Mouse (Mus musculus) MEL (cell line): ENCODE measurements around the gene Qrich1. TPM values are rescaled to one million over a fixed set of nuclear protein-coding genes. Genes with fewer than 3 reads are reported as not detected.

Source experiments
- DNase-seq: peaks from one replicate; pipeline ENCODE4 v3.0.0; 2011; ENCODE audit warnings: low read depth, low spot score
- H3K27ac ChIP-seq: 2 replicates; pipeline ENCODE4 v1.5.1; 2012; ENCODE audit warnings: low read depth, mild to moderate bottlenecking, control low read depth, low read length, moderate library complexity; ENCODE audit not compliant: control insufficient read depth
- H3K27me3 ChIP-seq, 2 experiments: fragments of 150-350 bp in 1 of 2; sonication (generic) in 1 of 2; 2 replicates each; pipeline ENCODE4 v1.6.1; 2012; ENCODE audit warnings: low read length in 2 of 2, mild to moderate bottlenecking in 2 of 2, improper control_type of control experiment in 1 of 2, moderate library complexity in 1 of 2; ENCODE audit not compliant: insufficient read depth in 2 of 2, control insufficient read depth in 1 of 2
- H3K36me3 ChIP-seq, 2 experiments: 2 replicates each; pipeline ENCODE4 v1.6.1; 2012 to 2014; ENCODE audit warnings: low read length in 2 of 2, improper control_type of control experiment in 1 of 2, inconsistent platforms in 1 of 2, mild to moderate bottlenecking in 1 of 2; ENCODE audit not compliant: insufficient read depth in 2 of 2, control insufficient read depth in 1 of 2
- H3K4me1 ChIP-seq, 2 experiments: fragments of 150-350 bp in 1 of 2; sonication (generic) in 1 of 2; 2 replicates each; pipeline ENCODE4 v1.6.1; 2012; ENCODE audit warnings: low read length in 2 of 2, improper control_type of control experiment in 1 of 2, mild to moderate bottlenecking in 1 of 2; ENCODE audit not compliant: insufficient read depth in 2 of 2, control insufficient read depth in 1 of 2
- H3K4me3 ChIP-seq, 2 experiments: fragments of 150-350 bp in 1 of 2; sonication (generic) in 1 of 2; 2 replicates each; pipeline ENCODE4 v1.5.1; 2012; ENCODE audit warnings: low read depth in 2 of 2, low read length in 2 of 2, mild to moderate bottlenecking in 2 of 2, moderate library complexity in 2 of 2, control low read depth in 1 of 2, improper control_type of control experiment in 1 of 2; ENCODE audit not compliant: control insufficient read depth in 1 of 2, insufficient read depth in 1 of 2
- H3K79me2 ChIP-seq: 2 replicates; pipeline ENCODE4 v1.6.1; 2012; ENCODE audit warnings: mild to moderate bottlenecking, low read length, moderate library complexity; ENCODE audit not compliant: control insufficient read depth, poor library complexity, insufficient read depth
- H3K9ac ChIP-seq: 2 replicates; pipeline ENCODE4 v1.6.1; 2012; ENCODE audit warnings: low read depth, mild to moderate bottlenecking, control low read depth, low read length, moderate library complexity; ENCODE audit not compliant: control insufficient read depth, poor library complexity, severe bottlenecking
- H3K9me3 ChIP-seq: fragments of 150-350 bp; sonication (generic); replicated peaks from 2 replicates; pipeline ENCODE4 v1.6.1; 2012; ENCODE audit warnings: mild to moderate bottlenecking, low read length, improper control_type of control experiment, moderate library complexity; ENCODE audit not compliant: insufficient read depth
- BHLHE40 ChIP-seq: IDR thresholded peaks from 2 replicates; pipeline ENCODE4 v1.6.1; 2012; ENCODE audit warnings: low read depth, mild to moderate bottlenecking, inconsistent platforms, low read length, improper control_type of control experiment, borderline replicate concordance
- CTCF ChIP-seq, 3 experiments: IDR thresholded peaks in 2 of 3; conservative IDR thresholded peaks in 1 of 3; 2 replicates each; pipeline ENCODE4 v1.5.1; 2011 to 2012; ENCODE audit warnings: low read length in 3 of 3, low read depth in 2 of 3, mild to moderate bottlenecking in 2 of 3, improper control_type of control experiment in 1 of 3, inconsistent platforms in 1 of 3, mixed read lengths in 1 of 3, moderate library complexity in 1 of 3; ENCODE audit not compliant: control insufficient read depth in 1 of 3, insufficient read depth in 1 of 3, poor library complexity in 1 of 3, severe bottlenecking in 1 of 3
- ELF1 ChIP-seq: IDR thresholded peaks from 2 replicates; pipeline ENCODE4 v1.6.1; 2014; ENCODE audit warnings: low read depth, mild to moderate bottlenecking, inconsistent platforms, low read length, improper control_type of control experiment, moderate library complexity
- ETS1 ChIP-seq: IDR thresholded peaks from 2 replicates; pipeline ENCODE4 v1.6.1; 2012; ENCODE audit warnings: low read depth, mild to moderate bottlenecking, inconsistent platforms, low read length, improper control_type of control experiment, moderate library complexity
- GABPA ChIP-seq: IDR thresholded peaks from 2 replicates; pipeline ENCODE4 v1.6.1; 2012; ENCODE audit warnings: low read depth, mild to moderate bottlenecking, inconsistent platforms, low read length, improper control_type of control experiment, moderate library complexity
- GATA1 ChIP-seq: IDR thresholded peaks from 2 replicates; pipeline ENCODE4 v1.6.1; 2011; ENCODE audit warnings: low read depth, low read length, improper control_type of control experiment
- HCFC1 ChIP-seq: IDR thresholded peaks from 2 replicates; pipeline ENCODE4 v1.6.1; 2012; ENCODE audit warnings: low read depth, mild to moderate bottlenecking, inconsistent platforms, low read length, improper control_type of control experiment, moderate library complexity
- MAX ChIP-seq: IDR thresholded peaks from 2 replicates; pipeline ENCODE4 v1.6.1; 2011; ENCODE audit warnings: low read length, improper control_type of control experiment
- MEF2A ChIP-seq: IDR thresholded peaks from 2 replicates; pipeline ENCODE4 v1.6.1; 2014; ENCODE audit warnings: low read depth, mild to moderate bottlenecking, inconsistent platforms, low read length, improper control_type of control experiment; ENCODE audit not compliant: poor library complexity, insufficient replicate concordance, severe bottlenecking; ENCODE audit errors: extremely low read depth
- MYB ChIP-seq: IDR thresholded peaks from 2 replicates; pipeline ENCODE4 v1.6.1; 2011; ENCODE audit warnings: mild to moderate bottlenecking, low read depth, low read length, improper control_type of control experiment
- NRF1 ChIP-seq: IDR thresholded peaks from 2 replicates; pipeline ENCODE4 v1.6.1; 2014; ENCODE audit warnings: low read depth, mild to moderate bottlenecking, inconsistent platforms, low read length, improper control_type of control experiment, moderate library complexity; ENCODE audit not compliant: poor library complexity, insufficient read depth, severe bottlenecking
- POLR2A ChIP-seq, 2 experiments: IDR thresholded peaks; 2 replicates each; pipeline ENCODE4 v1.6.1; 2011 to 2012; ENCODE audit warnings: low read length in 2 of 2, mild to moderate bottlenecking in 2 of 2, control low read depth in 1 of 2, improper control_type of control experiment in 1 of 2, low read depth in 1 of 2, moderate library complexity in 1 of 2; ENCODE audit not compliant: control insufficient read depth in 1 of 2, insufficient read depth in 1 of 2, poor library complexity in 1 of 2
- POLR2AphosphoS5 ChIP-seq: IDR thresholded peaks from 2 replicates; pipeline ENCODE4 v1.6.1; 2012; ENCODE audit warnings: low read depth, borderline replicate concordance, mild to moderate bottlenecking, inconsistent platforms, low read length, moderate library complexity, mixed read lengths
- RAD21 ChIP-seq: IDR thresholded peaks from 2 replicates; pipeline ENCODE4 v1.6.1; 2011; ENCODE audit warnings: mild to moderate bottlenecking, low read depth, low read length, improper control_type of control experiment
- SMC3 ChIP-seq: IDR thresholded peaks from 2 replicates; pipeline ENCODE4 v1.6.1; 2011; ENCODE audit warnings: low read depth, low read length, improper control_type of control experiment
- TCF12 ChIP-seq: IDR thresholded peaks from 2 replicates; pipeline ENCODE4 v1.6.1; 2014; ENCODE audit warnings: low read depth, mild to moderate bottlenecking, inconsistent platforms, low read length, improper control_type of control experiment, moderate library complexity
- USF1 ChIP-seq: IDR thresholded peaks from 2 replicates; pipeline ENCODE4 v1.6.1; 2014; ENCODE audit warnings: low read depth, mild to moderate bottlenecking, inconsistent platforms, low read length, improper control_type of control experiment, moderate library complexity
- USF2 ChIP-seq, 2 experiments: IDR thresholded peaks; 2 replicates each; pipeline ENCODE4 v1.6.1; 2011 to 2012; ENCODE audit warnings: improper control_type of control experiment in 2 of 2, low read length in 2 of 2, borderline replicate concordance in 1 of 2, inconsistent platforms in 1 of 2, low read depth in 1 of 2, mild to moderate bottlenecking in 1 of 2; ENCODE audit not compliant: insufficient read depth in 1 of 2
- ZC3H11A ChIP-seq: IDR thresholded peaks from 2 replicates; pipeline ENCODE4 v1.6.1; 2012; ENCODE audit warnings: low read depth, mild to moderate bottlenecking, inconsistent platforms, low read length, improper control_type of control experiment
- ZKSCAN1 ChIP-seq: IDR thresholded peaks from 2 replicates; pipeline ENCODE4 v1.6.1; 2012; ENCODE audit warnings: low read depth, mild to moderate bottlenecking, inconsistent platforms, low read length, improper control_type of control experiment, moderate library complexity
- ZMIZ1 ChIP-seq: IDR thresholded peaks from 2 replicates; pipeline ENCODE4 v1.6.1; 2012; ENCODE audit warnings: low read depth, mild to moderate bottlenecking, inconsistent platforms, low read length, improper control_type of control experiment, moderate library complexity
- ZNF384 ChIP-seq: IDR thresholded peaks from 2 replicates; pipeline ENCODE4 v1.6.1; 2012; ENCODE audit warnings: low read depth, mild to moderate bottlenecking, inconsistent platforms, low read length, improper control_type of control experiment
- polyA plus RNA-seq, 2 experiments: library from polyadenylated mRNA; stranded (reverse) in 1 of 2; unstranded in 1 of 2; fragments of >175 nt in 1 of 2; fragments of >200 nt in 1 of 2; gene quantifications; 2 replicates each; pipeline versions ENCODE4 v1.2.1 to v1.2.4; 2012; ENCODE audit warnings: low replicate concordance in 2 of 2, low read depth in 1 of 2; ENCODE audit not compliant: insufficient read length in 2 of 2, insufficient read depth in 1 of 2, missing spikeins in 1 of 2
- total RNA-seq: library from RNA; depleted of rRNA; stranded (reverse); fragments of 300-350 nt; gene quantifications from 2 replicates; pipeline ENCODE4 v1.2.3, GENCODE M21; 2012

Gene Qrich1
- total and polyA plus RNA-seq, 3 experiments, result 84.5 to 161 (median 126) TPM

DNA sequence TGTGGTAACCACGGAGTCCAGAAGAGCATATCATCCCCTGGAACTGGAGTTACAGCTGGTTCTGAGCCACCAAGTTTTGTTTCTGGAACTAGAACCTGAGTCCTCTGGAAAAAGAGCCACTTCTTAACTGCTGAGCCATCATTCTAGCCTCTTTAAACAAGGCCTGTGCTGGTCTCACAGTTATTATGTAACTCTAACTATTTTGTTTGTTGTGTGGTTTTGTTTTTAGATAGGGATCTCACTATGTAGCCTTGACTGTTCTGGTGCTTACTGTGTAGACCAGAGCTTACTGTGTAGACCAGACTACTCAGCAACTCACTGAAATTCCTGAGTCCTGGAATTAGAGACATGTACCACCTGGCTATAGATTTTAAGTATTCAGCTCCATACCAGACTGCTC is 30.3 kb downstream of the Qrich1 start:
- Histone ChIP-seq H3K27me3 (no peaks in the 10 kb centered on the region), H3K9me3 (no peaks in the 10 kb centered on the region), H3K4me1 (no peaks in the 10 kb centered on the region), H3K36me3 (peaks cover 0 to 55% of the 10 kb centered on the region in 2 experiments; a peak in 3 of 4 replicates), H3K79me2 (no peaks in the 10 kb centered on the region), H3K4me3 (no peak overlapping the region), H3K9ac (no peak overlapping the region), H3K27ac (no peak overlapping the region)
- DNase-seq, result no peak
- TF ChIP-seq MEF2A (no peak), NRF1 (no peak), ZNF384 (no peak), ETS1 (no peak), HCFC1 (no peak), SMC3 (no peak), ELF1 (no peak), POLR2AphosphoS5 (no peak), ZC3H11A (no peak), RAD21 (no peak), USF1 (no peak), TCF12 (no peak), POLR2A (IDR thresholded peaks at IDR 0.05; ENCODE audit: control insufficient read depth in 1 of 2, insufficient read depth in 1 of 2, low read depth in 1 of 2, low read length in 2 of 2, poor library complexity in 1 of 2) (no peak), GABPA (no peak), ZKSCAN1 (no peak)
- TF ChIP-seq, all 39 proteins: peak for 0

DNA sequence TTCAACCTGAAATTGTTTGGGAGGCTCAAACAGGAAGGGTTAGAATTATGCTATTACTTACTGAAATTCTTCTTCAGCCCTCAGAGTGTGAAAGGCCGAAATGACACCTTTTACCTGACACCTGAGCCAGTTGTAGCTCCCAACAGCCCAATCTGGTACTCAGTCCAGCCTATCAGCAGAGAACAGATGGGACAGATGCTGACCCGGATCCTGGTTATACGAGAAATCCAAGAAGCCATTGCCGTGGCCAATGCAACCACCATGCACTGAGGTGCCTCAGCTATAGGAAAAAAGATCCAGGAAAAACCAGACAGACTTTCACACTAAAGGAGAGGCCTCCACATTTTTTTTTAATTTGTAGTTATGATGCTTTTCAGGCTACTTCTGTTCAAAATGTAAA is 42.6 kb downstream of the Qrich1 start:
- Histone ChIP-seq H3K79me2 (peaks cover 20% of the 10 kb centered on the region), H3K36me3 (peaks cover 24 to 30% of the 10 kb centered on the region in 2 experiments), H3K27me3 (no peaks in the 10 kb centered on the region), H3K4me3 (no peak overlapping the region), H3K27ac (no peak overlapping the region), H3K9me3 (no peaks in the 10 kb centered on the region), H3K9ac (no peak overlapping the region), H3K4me1 (peaks cover 0 to 24% of the 10 kb centered on the region in 2 experiments; a peak in 3 of 4 replicates)
- TF ChIP-seq ZC3H11A (no peak), HCFC1 (no peak), MAX (no peak), GATA1 (no peak), ZMIZ1 (no peak), BHLHE40 (no peak), CTCF (IDR thresholded peaks at IDR 0.05 in 2 of 3, conservative IDR thresholded peaks at IDR 0.05 in 1 of 3; ENCODE audit: control insufficient read depth in 1 of 3, insufficient read depth in 1 of 3, low read depth in 2 of 3, low read length in 3 of 3, poor library complexity in 1 of 3, severe bottlenecking in 1 of 3) (no peak), MYB (no peak), USF2 (IDR thresholded peaks at IDR 0.05; ENCODE audit: borderline replicate concordance in 1 of 2, insufficient read depth in 1 of 2, low read depth in 1 of 2, low read length in 2 of 2) (no peak)
- DNase-seq, result no peak
